Mouse (Mus musculus) large intestine, adult 2 months (tissue): Measurements from ENCODE around the gene Etv6. TPM values are rescaled to one million over a fixed set of nuclear protein-coding genes. Genes with fewer than 3 reads are reported as not detected.

Experiments used
- DNase-seq: peaks from one replicate; pipeline ENCODE4 v3.0.0-alpha.2; 2012; ENCODE audit warnings: low read depth, low spot score
- WGBS: fragments of 180-500 bp; shearing (Covaris S2); methylation state at CpG from one replicate; pipeline ENCODE4 v1.1.7; 2018; 5-methylcytosine and 5-hydroxymethylcytosine counted together
- polyA plus RNA-seq: library from polyadenylated mRNA; depleted of rRNA; stranded (reverse); fragments of >200 nt; gene quantifications from 2 replicates; pipeline ENCODE4 v1.2.3, GENCODE M21; 2012

Etv6 gene
- polyA plus RNA-seq, 1 experiment: 15.4 TPM

GRCm38 (mm10) chr6:134041286-134041685 lies 5.8 kb downstream of the Etv6 start:
- no peak for DNase-seq
- 71% methylated on average over 7 of the region's 7 CpGs for WGBS

DNA sequence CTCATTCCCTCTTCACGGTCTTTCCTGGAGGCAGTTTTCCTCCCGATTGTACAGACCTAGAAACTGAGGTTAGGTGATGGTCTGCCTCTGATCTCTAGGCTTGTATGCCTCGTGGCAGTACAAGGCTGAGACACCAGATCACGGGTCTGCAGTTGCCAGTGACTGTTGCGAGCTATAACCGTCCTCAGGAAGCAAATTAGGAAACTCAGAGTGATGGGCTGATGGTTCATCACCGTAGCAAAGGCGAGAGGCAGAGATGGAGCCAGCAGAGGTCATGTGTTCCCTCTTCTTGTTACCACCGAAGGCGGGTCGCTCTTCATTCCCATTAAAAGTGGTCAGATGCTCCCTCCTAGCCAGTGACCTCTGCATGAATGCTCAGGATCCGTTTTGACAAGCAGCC lies 6.4 kb downstream of the Etv6 start:
- no peak for DNase-seq
- WGBS: 49% methylated on average over 12 of the region's 12 CpGs

GRCm38 (mm10) chr6:134043545-134043944 lies 8.0 kb downstream of the Etv6 start:
- 25% methylated on average over 7 of the region's 7 CpGs for WGBS

DNA sequence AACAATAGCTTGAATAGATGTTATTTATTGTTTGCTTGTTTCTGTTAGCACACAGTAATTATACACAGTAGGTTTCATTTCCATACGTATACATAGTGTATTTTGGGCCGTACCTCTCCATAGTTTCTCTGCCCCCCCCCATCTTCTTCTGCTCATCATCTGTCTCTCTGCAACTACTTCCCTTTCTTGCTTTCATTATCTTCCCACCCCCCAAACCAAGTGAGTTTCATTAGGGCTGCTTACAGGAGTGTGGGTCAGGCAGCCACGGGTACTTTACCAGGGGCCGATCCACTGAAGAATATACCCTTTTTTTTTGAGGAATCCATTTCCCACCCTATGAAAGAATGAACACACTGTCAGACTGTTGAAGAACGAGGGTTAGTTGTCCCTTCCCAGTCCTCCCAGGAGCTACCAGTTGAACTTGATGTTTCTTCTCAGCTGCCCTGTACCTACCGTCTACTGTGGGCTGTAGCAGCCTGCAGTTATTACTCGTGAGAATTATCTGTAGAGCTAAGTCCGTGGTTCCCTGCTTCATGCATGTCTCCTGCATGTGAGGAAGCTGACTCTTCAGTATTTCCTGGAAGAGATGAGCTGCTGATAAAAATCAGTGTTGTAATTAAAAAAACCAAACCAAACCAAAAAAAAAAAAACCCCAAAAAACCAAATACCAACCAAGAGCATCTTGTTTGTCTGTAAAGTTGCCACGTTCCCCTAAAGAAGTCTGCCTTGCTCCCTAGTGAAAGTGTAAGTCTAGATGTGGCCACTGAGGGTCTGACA lies 9.8 kb downstream of the Etv6 start:
- DNase-seq: no peak
- 64% methylated on average over 9 of the region's 9 CpGs for WGBS

More at GRCm38 (mm10) chr6:134043545-134043944, 8.0 kb downstream of the Etv6 start:
- DNase-seq: no peak

GRCm38 (mm10) chr6:134046136-134046535 lies 10.6 kb downstream of the Etv6 start:
- 55% methylated on average over 5 of the region's 5 CpGs for WGBS
- no peak for DNase-seq

- WGBS: 83% methylated on average over 5 of the region's 5 CpGs
- no peak for DNase-seq
These were observed 11.7 kb downstream of the Etv6 start for GRCm38 (mm10) chr6:134047249-134047648.

DNA sequence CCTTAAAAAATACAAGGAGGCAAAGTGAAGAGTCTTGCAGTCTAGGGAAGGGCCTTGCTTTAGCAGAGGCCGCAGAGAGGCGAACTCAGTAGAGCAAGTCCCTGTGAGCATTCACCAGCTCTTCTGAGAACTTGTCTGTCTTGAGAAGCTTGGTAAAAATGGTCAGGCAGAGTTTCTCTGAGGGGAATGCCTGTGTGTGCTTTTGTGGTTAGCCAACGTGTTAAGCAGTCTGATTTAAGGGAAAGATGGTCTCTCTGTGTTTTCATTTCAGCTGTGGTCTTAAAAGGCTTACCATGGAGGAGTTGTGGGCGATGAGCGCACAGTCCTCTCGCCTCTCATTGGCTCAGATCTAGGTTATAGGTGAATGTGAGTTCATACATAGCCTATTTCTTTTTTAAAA lies 12.5 kb downstream of the Etv6 start:
- DNase-seq: no peak
- 88% methylated on average over 6 of the region's 6 CpGs for WGBS

GRCm38 (mm10) chr6:134048965-134049364 lies 13.5 kb downstream of the Etv6 start:
- WGBS: 42% methylated on average over 6 of the region's 6 CpGs
- DNase-seq: no peak

- no peak for DNase-seq
- WGBS: 38% methylated on average over 8 of the region's 8 CpGs
These were observed 15.0 kb downstream of the Etv6 start for GRCm38 (mm10) chr6:134050466-134050865.

DNA sequence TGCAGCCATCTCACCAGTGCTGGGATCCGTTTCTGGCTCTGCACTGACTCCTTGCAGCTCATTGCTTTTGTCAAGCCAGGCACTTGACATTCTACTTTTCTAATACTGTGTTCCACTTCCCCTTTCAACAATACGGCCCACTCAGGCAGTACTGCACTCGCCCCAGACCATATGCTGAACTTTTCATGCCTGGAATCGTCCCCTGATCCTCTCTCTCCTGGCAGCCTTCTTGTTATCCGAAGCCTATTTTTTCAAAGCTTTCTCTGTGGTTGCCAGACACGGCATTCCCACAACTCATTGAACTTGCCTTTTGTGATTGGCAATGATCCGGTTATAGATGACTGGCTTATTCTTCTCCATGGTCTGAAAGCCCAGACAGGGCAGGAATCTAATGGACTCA lies 16.4 kb downstream of the Etv6 start:
- 76% methylated on average over 7 of the region's 7 CpGs for WGBS
- no peak for DNase-seq

- no peak for DNase-seq
- 63% methylated on average over 10 of the region's 10 CpGs for WGBS
These were observed 17.6 kb downstream of the Etv6 start for GRCm38 (mm10) chr6:134053146-134053545.

- 22% methylated on average over 7 of the region's 7 CpGs for WGBS
- no peak for DNase-seq
These were observed 18.1 kb downstream of the Etv6 start for GRCm38 (mm10) chr6:134053566-134053965.

- 61% methylated on average over 7 of the region's 7 CpGs for WGBS
- no peak for DNase-seq
These were observed 20.1 kb downstream of the Etv6 start for GRCm38 (mm10) chr6:134055588-134055987.

DNA sequence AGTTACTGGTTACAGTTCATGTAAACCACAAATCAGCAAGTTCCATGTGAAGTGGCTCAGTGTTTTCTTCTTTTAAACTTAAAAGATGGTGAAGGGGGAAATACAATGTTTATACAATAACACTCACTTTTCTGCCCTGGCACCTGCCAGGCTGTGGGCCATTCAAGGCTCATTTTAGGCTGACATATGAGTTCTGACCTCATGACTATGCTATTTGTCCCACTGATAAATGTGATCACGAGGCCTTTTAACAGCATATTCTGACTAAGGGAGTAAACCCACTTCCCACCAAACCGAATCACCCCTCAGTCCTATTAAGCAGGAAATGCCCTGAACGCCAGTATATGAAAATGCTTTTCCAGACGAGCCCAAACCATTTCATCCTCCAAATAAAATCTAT lies 23.0 kb downstream of the Etv6 start:
- DNase-seq: no peak
- WGBS: 76% methylated on average over 4 of the region's 4 CpGs

- WGBS: 81% methylated on average over 10 of the region's 10 CpGs
- no peak for DNase-seq
These were observed 23.5 kb downstream of the Etv6 start for GRCm38 (mm10) chr6:134058886-134059551.

GRCm38 (mm10) chr6:134059552-134059891 lies 24.0 kb downstream of the Etv6 start:
- no peak for DNase-seq
- WGBS: 82% methylated on average over 10 of the region's 10 CpGs

GRCm38 (mm10) chr6:134060036-134060435 lies 24.5 kb downstream of the Etv6 start:
- no peak for DNase-seq
- WGBS: 79% methylated on average over 9 of the region's 9 CpGs

DNA sequence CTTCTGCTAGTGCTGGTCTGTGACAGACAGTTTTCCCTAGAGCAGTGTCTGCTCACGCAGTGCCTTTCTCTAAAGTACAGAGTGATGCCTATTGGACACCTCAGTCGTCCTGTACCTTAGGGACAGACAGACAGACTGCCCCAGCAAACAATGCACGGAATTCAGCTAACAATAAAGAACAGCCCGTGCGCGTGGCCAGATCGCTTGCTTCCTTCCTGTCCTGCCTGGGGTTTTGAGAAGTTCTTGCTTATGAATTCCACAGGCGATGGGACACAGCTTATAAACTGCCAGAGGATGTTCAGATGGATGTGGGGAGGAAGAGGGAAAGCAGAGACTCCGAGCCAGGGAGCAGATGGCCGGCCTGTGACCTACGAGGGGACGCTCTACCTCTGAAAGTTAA lies 25.3 kb downstream of the Etv6 start:
- WGBS: 62% methylated on average over 12 of the region's 12 CpGs
- no peak for DNase-seq

DNA sequence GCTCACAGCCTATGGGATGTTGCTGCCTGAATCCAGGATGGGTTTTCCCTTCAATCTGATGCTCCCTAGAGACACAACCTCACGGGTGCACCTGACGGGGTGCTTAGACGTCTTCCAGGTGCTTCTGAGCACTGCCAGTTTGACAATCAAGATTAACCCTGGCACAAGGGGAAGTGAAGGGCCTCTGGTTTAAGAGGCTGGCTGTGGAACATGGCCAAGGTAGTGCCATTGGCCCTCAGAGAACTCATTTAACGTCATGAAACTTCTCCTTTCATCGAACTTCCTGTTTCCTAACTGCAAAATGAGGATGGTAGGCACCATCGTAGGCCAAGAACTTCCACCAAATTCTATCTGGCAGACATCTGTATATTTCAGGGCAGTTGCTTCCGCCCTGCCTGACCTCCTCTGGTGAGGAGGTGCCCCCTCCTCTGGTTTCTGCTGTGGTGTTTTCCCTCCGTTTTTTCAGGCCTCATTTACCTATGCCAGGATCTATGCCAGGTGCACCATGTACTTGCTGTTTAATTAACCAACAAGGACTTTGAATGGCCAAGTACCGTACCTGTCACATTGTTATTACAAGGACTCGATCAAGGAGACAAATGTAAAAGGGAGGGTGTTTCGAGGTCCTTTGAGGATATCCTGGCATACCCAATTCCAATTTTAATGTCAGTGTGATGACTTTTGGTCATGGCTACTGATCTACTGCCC lies 29.7 kb downstream of the Etv6 start:
- WGBS: 24% methylated on average over 11 of the region's 11 CpGs
- no peak for DNase-seq

DNA sequence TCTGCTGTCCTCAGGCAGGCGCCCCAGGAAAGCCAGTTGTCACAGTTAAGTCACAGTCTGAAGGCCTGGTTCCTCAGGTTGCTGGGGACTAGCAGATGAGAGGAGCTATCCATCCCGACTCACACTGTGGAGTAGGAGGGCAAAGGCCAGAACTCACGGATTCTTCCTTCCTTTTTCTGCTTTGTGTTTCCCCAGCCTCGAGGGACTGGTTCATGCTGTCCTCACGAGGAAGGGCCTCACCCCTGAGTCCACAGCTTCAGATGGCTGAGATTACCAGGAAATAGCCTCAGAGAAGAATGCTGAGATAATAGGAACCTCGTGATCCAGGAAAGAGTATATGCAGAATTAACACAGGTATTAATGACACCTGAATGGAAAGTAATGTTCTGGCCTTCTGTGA lies 30.6 kb downstream of the Etv6 start:
- 26% methylated on average over 6 of the region's 6 CpGs for WGBS
- no peak for DNase-seq

DNA sequence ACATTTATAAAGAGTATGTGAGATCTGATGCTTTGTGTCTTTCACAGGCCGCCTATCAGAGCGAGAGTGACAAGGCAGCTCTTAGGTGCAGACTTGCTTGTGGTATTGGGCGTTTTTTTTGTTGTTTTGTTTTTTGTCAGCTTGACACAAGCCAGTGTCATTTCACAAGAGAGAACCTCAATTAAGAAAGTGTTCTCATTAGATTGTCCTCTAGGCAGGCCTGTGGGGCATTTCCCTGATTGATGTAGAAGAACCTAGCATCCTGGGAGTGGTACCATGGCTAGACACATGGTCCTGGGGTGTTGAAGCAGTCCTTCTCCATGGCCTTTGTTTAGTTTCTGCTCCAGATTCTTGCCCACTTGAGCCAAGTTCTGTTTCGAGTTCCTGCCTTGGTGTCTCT lies 31.5 kb downstream of the Etv6 start:
- no peak for DNase-seq
- WGBS: 93% methylated on average over 4 of the region's 4 CpGs
